Mouse (Mus musculus): ENCODE results near the gene Megf6. TPM values are rescaled to one million over a fixed set of nuclear protein-coding genes. Genes with fewer than 3 reads are reported as not detected.

The Megf6 gene
- polyA plus RNA-seq, 1 experiment from 2014 or later, result 4.4 TPM

DNA sequence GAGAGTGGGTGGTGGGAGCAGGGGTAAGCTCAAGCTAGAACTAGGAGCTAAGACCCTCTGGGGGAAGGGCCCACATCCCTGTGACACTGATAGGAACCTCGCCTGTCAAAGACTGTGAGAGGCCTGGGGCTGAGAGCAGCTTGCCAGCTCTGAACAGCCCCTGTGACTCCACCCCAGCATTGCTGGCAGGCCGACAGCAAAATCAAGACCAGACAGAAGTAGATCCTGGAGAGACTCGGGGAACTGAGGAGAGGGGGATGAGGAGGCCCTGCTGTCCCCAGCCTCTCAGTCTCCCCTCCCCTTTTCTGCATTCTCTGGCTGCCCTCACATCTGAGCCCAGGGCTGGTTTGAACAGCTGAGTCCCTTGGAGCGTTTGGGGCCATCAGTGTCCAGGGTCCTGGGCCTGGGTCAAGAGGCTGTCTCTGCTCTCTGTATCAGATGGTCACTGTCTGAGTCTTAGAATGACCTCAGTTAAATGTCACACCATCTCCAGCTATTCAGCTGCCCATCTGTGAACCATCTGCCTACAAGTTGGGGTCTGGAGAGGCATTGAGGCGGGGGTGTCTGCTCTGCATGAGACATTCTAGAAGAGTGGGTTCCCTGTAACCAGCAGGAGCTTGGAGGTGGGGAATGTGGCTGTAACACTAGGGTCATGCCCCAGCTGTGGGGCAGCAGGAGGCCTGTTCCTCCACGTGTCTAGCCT, 53.9 kb downstream of the Megf6 start:
- Histone ChIP-seq H3K4me3 (ENCODE audit: low read depth, low read length) (no peak overlapping the region), H3K4me1 (replicated peaks; ENCODE audit: control insufficient read depth, insufficient read depth, low read length) (no peaks in the 10 kb centered on the region), H3K27me3 (replicated peaks; ENCODE audit: control insufficient read depth, insufficient read depth, low read length) (no peaks in the 10 kb centered on the region), H3K4me2 (replicated peaks; ENCODE audit: low read depth) (no peak overlapping the region), H3K36me3 (ENCODE audit: control insufficient read depth, insufficient read depth) (no peaks in the 10 kb centered on the region), H3K27ac (ENCODE audit: low read depth, low read length) (no peak overlapping the region), H3K9ac (ENCODE audit: low read depth, low read length) (no peak overlapping the region), H3K9me3 (ENCODE audit: control insufficient read depth) (no peaks in the 10 kb centered on the region)
- no peak for TF ChIP-seq CTCF (IDR thresholded peaks at IDR 0.05; ENCODE audit: low read depth)
- WGBS, result 24% methylated on average over 6 of the region's 6 CpGs
- no peak for ATAC-seq

DNA sequence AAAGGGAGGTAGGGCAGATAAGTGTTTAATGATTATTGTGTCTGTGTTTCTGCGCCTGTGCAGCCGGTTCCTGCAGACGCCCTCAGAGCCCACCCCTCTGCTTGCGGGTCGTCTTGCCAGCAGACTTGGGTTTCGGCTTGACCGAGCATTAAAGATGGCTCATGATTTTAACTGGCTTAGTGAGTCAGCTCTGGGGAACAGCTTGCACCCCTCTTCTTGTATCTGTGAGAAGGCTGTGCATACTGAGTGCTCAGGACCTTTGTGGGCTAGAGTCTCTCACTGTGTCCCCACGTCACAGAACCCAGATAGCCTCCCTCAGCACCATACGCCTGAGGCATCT, 54.4 kb downstream of the Megf6 start:
- Histone ChIP-seq H3K27me3 (replicated peaks; ENCODE audit: control insufficient read depth, insufficient read depth, low read length) (no peaks in the 10 kb centered on the region), H3K36me3 (ENCODE audit: control insufficient read depth, insufficient read depth) (no peaks in the 10 kb centered on the region), H3K4me1 (replicated peaks; ENCODE audit: control insufficient read depth, insufficient read depth, low read length) (no peaks in the 10 kb centered on the region), H3K27ac (ENCODE audit: low read depth, low read length) (no peak overlapping the region), H3K4me3 (ENCODE audit: low read depth, low read length) (no peak overlapping the region), H3K4me2 (replicated peaks; ENCODE audit: low read depth) (no peak overlapping the region), H3K9me3 (ENCODE audit: control insufficient read depth) (no peaks in the 10 kb centered on the region), H3K9ac (ENCODE audit: low read depth, low read length) (no peak overlapping the region)
- WGBS, result 52% methylated on average over 9 of the region's 9 CpGs
- no peak for TF ChIP-seq CTCF (IDR thresholded peaks at IDR 0.05; ENCODE audit: low read depth)
- no peak for ATAC-seq

DNA sequence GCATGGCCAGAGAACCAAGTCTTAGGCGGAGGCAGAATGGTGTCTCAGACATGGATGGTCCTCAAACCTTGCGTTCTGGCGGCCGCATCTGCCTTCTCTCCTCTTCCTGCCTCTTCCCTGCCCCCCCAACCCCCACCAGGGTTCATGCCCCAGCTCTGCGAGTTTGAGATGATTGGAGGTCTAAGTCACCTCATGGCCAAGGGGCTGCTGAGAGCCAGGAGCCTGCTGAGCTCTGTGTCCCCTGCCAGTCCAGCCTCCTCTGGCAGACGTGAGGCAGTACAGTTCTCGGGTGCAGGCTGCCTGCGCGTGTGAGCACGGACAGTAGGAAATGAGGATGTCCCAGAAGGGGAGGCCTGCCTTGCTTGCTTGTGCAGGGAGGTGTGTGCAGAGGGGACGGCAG, 56.1 kb downstream of the Megf6 start:
- no peak for TF ChIP-seq CTCF (IDR thresholded peaks at IDR 0.05; ENCODE audit: low read depth)
- WGBS, result 77% methylated on average over 11 of the region's 11 CpGs
- H3K27me3 ChIP-seq (replicated peaks; ENCODE audit: control insufficient read depth, insufficient read depth, low read length), result no peaks in the 10 kb centered on the region
- H3K4me2 ChIP-seq (replicated peaks; ENCODE audit: low read depth), result no peak overlapping the region
- no peaks in the 10 kb centered on the region for H3K36me3 ChIP-seq (ENCODE audit: control insufficient read depth, insufficient read depth)
- H3K9ac ChIP-seq (ENCODE audit: low read depth, low read length), result no peak overlapping the region
- no peak overlapping the region for H3K27ac ChIP-seq (ENCODE audit: low read depth, low read length)
- no peak overlapping the region for H3K4me3 ChIP-seq (ENCODE audit: low read depth, low read length)
- no peak for ATAC-seq
- no peaks in the 10 kb centered on the region for H3K9me3 ChIP-seq (ENCODE audit: control insufficient read depth)
- no peaks in the 10 kb centered on the region for H3K4me1 ChIP-seq (replicated peaks; ENCODE audit: control insufficient read depth, insufficient read depth, low read length)

DNA sequence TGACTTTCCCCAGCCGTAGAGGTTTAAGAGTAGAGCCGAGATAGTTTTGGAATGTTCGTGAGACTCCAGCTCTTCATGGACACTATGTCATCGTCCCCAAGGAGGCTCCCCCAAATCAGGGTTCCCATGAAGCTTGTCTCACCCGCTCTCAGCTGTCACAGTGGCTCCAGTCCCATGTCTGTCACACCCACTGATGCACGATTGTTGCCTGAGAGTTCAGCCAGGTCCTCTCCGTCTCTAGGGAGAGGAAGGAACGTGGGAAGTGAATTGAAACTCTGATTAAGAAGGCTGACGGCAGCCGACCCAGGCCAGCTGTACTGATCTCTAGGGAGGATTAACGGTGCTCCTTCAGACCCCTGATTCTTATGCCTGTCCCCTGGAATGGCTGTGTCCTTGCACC, 57.8 kb downstream of the Megf6 start:
- 67% methylated on average over 11 of the region's 11 CpGs for WGBS
- TF ChIP-seq CTCF (IDR thresholded peaks at IDR 0.05; ENCODE audit: low read depth), result no peak

DNA sequence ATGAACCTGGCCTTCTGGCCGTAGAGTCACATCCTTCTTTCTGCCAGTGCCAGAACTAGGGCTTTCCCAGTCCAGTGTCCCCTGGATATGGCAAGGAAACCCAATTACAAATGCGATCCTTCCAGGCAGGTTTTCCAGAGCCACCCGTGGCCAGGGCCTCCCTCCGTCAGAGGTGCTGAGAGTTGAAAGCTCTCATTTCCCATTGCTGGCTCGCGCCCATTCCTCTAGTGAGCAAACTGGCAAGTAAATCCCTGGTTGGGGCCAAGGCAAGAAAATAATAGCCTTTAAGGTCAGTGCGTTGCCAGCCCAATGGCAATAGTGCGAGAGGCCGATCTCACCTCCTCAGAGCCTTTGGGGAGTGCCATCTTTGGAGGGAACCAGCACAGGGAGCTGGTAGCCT, 59.0 kb downstream of the Megf6 start:
- no peaks in the 10 kb centered on the region for H3K4me1 ChIP-seq (replicated peaks; ENCODE audit: control insufficient read depth, insufficient read depth, low read length)
- no peak overlapping the region for H3K4me3 ChIP-seq (ENCODE audit: low read depth, low read length)
- 92% methylated on average over 9 of the region's 9 CpGs for WGBS
- H3K4me2 ChIP-seq (replicated peaks; ENCODE audit: low read depth), result no peak overlapping the region
- H3K27ac ChIP-seq (ENCODE audit: low read depth, low read length), result no peak overlapping the region
- no peaks in the 10 kb centered on the region for H3K27me3 ChIP-seq (replicated peaks; ENCODE audit: control insufficient read depth, insufficient read depth, low read length)
- no peaks in the 10 kb centered on the region for H3K9me3 ChIP-seq (ENCODE audit: control insufficient read depth)
- ATAC-seq, result no peak
- TF ChIP-seq CTCF (IDR thresholded peaks at IDR 0.05; ENCODE audit: low read depth), result no peak
- H3K36me3 ChIP-seq (ENCODE audit: control insufficient read depth, insufficient read depth), result no peaks in the 10 kb centered on the region
- H3K9ac ChIP-seq (ENCODE audit: low read depth, low read length), result no peak overlapping the region

More for the DNA sequence above, 57.8 kb downstream of the Megf6 start:
- no peak for ATAC-seq
- Histone ChIP-seq H3K27ac (ENCODE audit: low read depth, low read length) (no peak overlapping the region), H3K4me1 (replicated peaks; ENCODE audit: control insufficient read depth, insufficient read depth, low read length) (no peaks in the 10 kb centered on the region), H3K9me3 (ENCODE audit: control insufficient read depth) (no peaks in the 10 kb centered on the region), H3K27me3 (replicated peaks; ENCODE audit: control insufficient read depth, insufficient read depth, low read length) (no peaks in the 10 kb centered on the region), H3K36me3 (ENCODE audit: control insufficient read depth, insufficient read depth) (no peaks in the 10 kb centered on the region), H3K9ac (ENCODE audit: low read depth, low read length) (no peak overlapping the region), H3K4me2 (replicated peaks; ENCODE audit: low read depth) (no peak overlapping the region), H3K4me3 (ENCODE audit: low read depth, low read length) (no peak overlapping the region)

DNA sequence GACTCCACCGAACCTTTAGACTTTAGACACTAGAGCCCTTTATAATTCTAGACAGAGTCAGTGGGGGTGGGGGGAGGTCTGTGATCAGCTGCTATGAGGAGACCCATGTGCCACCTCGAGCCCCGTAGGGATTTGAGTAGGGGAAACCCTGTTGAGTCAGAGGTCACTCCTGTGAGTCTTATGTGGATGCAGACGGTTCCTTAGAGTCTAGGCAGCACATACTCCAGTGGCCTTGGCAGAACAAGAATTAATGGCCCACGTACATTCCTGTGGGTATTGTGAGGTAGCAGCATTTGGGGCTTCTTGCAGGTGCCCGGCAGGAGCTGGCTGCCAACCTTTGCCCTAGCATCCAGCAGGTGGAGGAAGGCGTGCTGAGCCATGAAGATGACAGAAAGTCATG, 60.9 kb downstream of the Megf6 start:
- no peak for ATAC-seq
- H3K27ac ChIP-seq (ENCODE audit: low read depth, low read length), result no peak overlapping the region
- no peak for TF ChIP-seq CTCF (IDR thresholded peaks at IDR 0.05; ENCODE audit: low read depth)
- no peaks in the 10 kb centered on the region for H3K36me3 ChIP-seq (ENCODE audit: control insufficient read depth, insufficient read depth)
- no peak overlapping the region for H3K4me2 ChIP-seq (replicated peaks; ENCODE audit: low read depth)
- WGBS, result 65% methylated on average over 7 of the region's 7 CpGs
- no peak overlapping the region for H3K9ac ChIP-seq (ENCODE audit: low read depth, low read length)
- H3K4me1 ChIP-seq (replicated peaks; ENCODE audit: control insufficient read depth, insufficient read depth, low read length), result no peaks in the 10 kb centered on the region
- H3K4me3 ChIP-seq (ENCODE audit: low read depth, low read length), result no peak overlapping the region
- H3K27me3 ChIP-seq (replicated peaks; ENCODE audit: control insufficient read depth, insufficient read depth, low read length), result no peaks in the 10 kb centered on the region
- no peaks in the 10 kb centered on the region for H3K9me3 ChIP-seq (ENCODE audit: control insufficient read depth)

DNA sequence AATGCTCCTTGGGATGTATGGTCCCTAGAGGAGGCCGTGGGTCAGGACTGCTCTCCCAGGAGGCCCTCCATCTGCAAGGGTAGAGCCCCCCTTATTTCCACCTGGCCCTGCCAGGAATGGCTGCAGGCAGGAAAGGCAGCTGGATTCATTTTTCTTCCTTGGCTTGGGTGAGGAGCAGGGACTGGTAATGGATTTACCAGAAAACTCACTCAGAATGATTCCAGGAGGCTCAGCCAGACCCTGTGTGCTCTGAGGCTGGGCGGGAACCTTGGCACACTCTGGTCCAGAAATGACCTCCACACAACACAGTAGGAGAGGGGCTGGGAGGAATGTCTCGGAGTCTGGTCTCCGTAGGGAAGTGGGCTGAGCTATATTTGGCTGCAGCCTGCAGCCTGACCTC, 61.8 kb downstream of the Megf6 start:
- Histone ChIP-seq H3K27ac (ENCODE audit: low read depth, low read length) (no peak overlapping the region), H3K9ac (ENCODE audit: low read depth, low read length) (no peak overlapping the region), H3K4me2 (replicated peaks; ENCODE audit: low read depth) (no peak overlapping the region), H3K36me3 (ENCODE audit: control insufficient read depth, insufficient read depth) (no peaks in the 10 kb centered on the region), H3K9me3 (ENCODE audit: control insufficient read depth) (no peaks in the 10 kb centered on the region), H3K27me3 (replicated peaks; ENCODE audit: control insufficient read depth, insufficient read depth, low read length) (no peaks in the 10 kb centered on the region), H3K4me3 (ENCODE audit: low read depth, low read length) (no peak overlapping the region), H3K4me1 (replicated peaks; ENCODE audit: control insufficient read depth, insufficient read depth, low read length) (no peaks in the 10 kb centered on the region)
- TF ChIP-seq CTCF (IDR thresholded peaks at IDR 0.05; ENCODE audit: low read depth), result no peak
- WGBS, result 48% methylated on average over 4 of the region's 4 CpGs
- no peak for ATAC-seq

All from intestine, postnatal 0 days (tissue).